Mouse (Mus musculus) liver, postnatal 0 days (tissue): ENCODE results near the gene 4932438H23Rik.

ENCODE experiments used
- CTCF ChIP-seq: sonication (generic); IDR thresholded peaks from 2 replicates; pipeline ENCODE4 v1.5.1; 2016; ENCODE audit warnings: antibody characterized with exemption, low read depth
- EP300 ChIP-seq: IDR thresholded peaks from 2 replicates; pipeline ENCODE4 v1.6.1; 2016; ENCODE audit warnings: antibody characterized with exemption, low read depth, mild to moderate bottlenecking

GRCm38 (mm10) chr16:91004915-91005538 is 89.9 kb downstream of the 4932438H23Rik start:
- TF ChIP-seq CTCF = no peak
- TF ChIP-seq EP300 = no peak
